Mouse (Mus musculus): ENCODE measurements around the gene Wdr20.

Wdr20 gene

GRCm38 (mm10) chr12:110819367-110819766 is 81.6 kb downstream of the Wdr20 start:
- DNase-seq (ENCODE audit: inconsistent ontology term) = no peak

- no peak for DNase-seq (ENCODE audit: inconsistent ontology term)
Measured at GRCm38 (mm10) chr12:110821787-110822186, 84.0 kb downstream of the Wdr20 start.

DNA sequence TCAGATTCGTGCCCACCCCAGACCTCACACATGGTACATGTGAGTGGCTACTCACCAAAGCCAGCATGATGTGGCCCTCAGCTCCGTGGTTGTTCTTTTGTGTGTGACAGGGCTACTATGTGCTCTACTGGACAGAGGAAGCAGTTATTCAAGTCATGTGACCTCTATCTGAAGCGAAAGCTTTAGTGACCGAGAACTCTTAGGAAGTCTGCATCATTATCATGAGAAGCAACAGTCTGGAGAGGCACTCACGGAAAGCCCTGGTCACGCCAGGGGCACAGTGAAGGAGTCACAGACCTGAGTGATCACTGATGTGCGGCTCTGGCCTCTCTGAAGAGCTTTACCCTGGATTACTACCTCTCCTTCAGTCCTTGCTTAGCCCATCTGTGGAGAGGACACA is 84.6 kb downstream of the Wdr20 start:
- no peak for DNase-seq (ENCODE audit: inconsistent ontology term)

DNA sequence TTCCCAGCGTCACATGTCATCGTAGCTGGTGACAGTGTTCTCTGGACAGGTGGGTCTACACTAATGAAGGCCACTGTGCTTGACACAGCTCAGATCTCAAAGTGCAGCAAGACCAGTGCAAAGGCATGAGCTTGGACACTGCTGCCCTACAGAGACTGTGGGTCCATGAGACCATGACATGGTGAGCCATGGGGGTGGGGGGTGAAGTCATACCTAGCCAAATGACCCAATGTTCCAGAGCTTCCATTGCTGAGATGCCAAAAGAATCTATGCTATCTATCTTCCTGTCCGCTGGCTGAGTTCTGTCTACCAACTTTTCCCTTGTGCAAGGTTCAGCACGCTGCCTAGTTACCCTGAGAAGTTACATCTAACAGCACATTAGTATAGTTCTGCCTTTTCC is 91.2 kb downstream of the Wdr20 start:
- no peak for DNase-seq (ENCODE audit: inconsistent ontology term)

DNA sequence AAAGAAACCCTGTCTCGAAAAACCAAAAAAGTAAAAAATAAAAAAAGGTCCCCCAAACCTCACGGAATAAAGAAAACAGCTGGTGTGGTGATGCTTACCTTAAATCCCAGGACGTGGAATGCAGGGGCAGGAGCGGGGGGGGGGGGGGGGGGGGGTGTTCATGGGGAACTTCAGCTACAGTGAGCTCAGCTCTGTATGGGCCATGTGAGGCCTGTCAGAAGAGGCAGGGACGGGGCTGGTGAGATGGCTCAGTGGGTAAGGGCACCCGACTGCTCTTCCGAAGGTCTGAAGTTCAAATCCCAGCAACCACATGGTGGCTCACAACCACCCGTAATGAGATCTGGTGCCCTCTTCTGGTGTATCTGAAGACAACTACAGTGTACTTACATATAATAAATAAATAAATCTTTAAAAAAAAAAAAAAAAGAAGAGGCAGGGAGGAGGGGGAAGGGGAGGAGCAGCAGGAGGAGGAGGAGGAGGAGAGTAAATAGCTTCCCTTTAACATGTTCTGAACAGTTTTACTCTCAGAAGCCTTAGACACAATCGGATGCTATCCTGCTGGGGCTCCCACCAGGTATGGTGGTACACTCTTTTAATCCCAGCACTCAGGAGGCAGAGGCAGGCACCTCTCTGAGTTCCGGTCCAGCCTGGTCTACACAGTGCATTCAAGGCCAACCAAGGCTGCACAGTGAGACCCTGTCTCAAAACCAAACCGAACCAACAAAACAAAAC is 92.7 kb downstream of the Wdr20 start:
- DNase-seq (ENCODE audit: inconsistent ontology term) = no peak

- DNase-seq (ENCODE audit: inconsistent ontology term) = no peak
Measured at GRCm38 (mm10) chr12:110835182-110835581, 97.4 kb downstream of the Wdr20 start.

- DNase-seq (ENCODE audit: inconsistent ontology term) = peak; percentile 25
Measured at GRCm38 (mm10) chr12:110836729-110837128, 99.0 kb downstream of the Wdr20 start.

DNA sequence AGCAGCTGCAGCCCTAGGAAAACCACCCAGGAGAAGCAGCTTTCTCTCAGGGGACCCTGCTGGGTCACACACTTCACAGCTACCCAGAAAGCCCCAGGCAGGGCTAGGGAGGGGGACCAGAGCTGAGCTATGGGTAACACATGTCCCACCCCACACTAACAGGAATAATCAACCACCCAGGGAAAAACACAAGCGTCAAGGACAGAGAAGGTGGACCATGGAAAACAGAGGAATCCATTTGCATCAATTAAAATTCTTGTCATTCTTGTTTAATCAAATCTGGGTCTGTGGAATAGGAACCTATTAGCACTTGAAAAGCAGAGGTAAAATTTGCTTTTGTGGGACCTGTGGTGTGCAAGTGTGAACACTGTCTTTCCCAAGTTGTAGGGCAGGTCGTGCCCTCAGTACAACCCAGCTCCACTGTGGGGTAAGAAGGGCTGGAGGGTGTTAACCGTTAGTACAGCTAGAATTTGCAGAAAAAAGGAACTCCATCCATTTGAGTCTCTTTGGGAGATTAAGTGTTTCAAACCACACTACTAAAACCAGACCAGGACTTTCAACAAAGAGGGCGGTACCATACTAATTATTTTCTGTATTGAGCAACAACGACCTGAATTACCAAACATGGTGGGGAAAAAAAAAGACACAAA is 99.6 kb downstream of the Wdr20 start:
- peak; percentile 79 for DNase-seq (ENCODE audit: inconsistent ontology term)

DNA sequence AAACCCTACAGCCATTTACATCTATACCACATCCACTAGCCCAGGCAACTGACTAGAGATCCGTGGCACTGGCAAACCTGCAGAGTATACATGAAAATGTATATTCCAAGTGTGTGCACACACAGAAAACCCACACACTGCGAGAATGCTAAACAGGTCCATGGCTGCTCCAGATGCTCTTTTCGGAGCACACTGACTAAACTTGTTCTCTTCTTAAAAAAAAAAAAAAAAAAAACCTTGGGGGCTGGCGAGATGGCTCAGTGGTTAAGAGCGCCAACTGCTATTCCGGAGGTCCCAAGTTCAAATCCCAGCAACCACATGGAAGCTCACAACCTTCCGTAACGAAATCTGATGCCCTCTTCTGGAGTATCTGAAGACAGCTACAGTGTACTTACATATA is 100.1 kb downstream of the Wdr20 start:
- DNase-seq (ENCODE audit: inconsistent ontology term) = no peak

- DNase-seq (ENCODE audit: inconsistent ontology term) = peak; percentile 90
Measured at GRCm38 (mm10) chr12:110840348-110841198, 102.8 kb downstream of the Wdr20 start, which contains the start of gene Mok. Gene Mok (minus strand): TSS chr12:110840939.

DNA sequence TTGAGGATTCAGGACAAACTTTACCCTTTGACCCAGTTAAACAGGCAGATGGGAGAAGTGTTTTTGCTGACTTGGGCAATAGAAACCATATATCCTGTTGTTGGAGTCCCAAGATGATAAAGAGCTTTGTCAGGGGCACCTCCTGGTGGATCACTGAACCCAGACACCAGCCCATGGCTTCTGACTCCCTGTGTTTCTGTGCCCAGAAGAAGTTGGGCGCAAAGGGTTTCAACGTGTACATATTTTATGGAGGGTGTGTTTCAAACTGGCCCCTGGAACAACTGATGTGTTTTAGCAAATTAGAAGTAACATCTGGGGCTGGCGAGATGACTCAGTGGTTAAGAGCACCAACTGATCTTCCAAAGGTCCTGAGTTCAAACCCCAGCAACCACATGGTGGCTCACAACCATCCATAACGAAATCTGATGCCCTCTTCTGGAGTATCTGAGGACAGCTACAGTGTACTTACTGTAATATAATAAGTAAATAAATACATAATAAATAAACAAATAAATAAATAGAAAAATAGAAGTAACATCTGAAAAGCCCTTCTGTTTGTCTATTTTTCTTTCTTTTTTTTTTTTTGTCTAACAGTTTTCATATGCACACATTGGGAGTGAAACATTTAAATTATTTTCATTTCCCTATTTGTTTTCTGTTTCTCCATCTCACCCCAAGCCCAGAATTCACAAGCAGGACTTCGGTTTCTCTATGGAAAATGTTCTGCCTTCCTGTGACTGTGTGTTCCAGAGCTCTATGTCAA is 104.2 kb downstream of the Wdr20 start:
- DNase-seq (ENCODE audit: inconsistent ontology term) = no peak

GRCm38 (mm10) chr12:110843194-110844048 is 105.7 kb downstream of the Wdr20 start:
- DNase-seq (ENCODE audit: inconsistent ontology term) = peak; percentile 82

DNA sequence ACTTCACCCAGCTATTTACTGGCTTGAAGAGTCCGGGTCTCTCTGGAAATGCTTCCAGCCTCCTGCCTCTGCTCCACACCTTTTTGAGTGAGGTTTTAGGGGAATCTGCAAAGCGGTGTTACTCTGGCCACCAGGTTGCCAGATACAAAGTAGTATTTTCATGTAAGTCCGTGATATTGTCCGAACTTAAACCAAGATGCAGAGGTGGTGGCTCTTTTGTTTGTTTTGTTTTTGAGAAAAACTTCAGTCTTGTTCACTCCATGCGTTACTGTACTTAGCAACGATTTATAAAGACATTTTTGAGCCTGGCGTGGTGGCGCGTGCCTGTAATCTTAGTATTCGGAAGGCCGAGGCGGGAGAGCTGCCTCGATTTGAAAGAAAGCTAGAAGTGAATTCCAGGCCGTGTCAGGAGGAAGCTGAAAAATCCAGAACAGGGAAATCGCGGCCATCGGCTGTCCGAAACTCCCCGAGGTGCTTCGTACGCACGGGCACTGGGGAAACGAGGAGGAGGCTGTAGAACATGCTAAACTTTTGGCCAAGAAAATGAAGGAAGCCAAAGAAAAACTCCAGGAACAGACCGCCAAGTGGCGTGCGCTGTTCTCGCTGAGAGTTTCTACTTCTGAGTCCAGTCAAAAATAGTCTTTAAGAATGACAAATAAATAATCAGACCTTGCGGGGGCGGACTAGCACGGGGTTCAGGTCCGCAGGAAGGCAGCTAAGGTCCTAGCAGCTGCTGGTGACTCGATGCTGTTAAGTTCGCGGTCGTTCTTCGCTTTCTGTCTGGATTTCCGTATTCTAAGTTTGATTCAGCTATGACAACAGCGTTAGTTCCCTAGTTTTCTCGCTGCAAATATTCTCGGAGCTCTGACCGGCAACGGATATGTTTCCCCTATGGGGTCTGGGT is 106.7 kb downstream of the Wdr20 start:
- DNase-seq (ENCODE audit: inconsistent ontology term) = no peak

GRCm38 (mm10) chr12:110845131-110845880 is 107.6 kb downstream of the Wdr20 start:
- peak; percentile 94 for DNase-seq (ENCODE audit: inconsistent ontology term)

DNA sequence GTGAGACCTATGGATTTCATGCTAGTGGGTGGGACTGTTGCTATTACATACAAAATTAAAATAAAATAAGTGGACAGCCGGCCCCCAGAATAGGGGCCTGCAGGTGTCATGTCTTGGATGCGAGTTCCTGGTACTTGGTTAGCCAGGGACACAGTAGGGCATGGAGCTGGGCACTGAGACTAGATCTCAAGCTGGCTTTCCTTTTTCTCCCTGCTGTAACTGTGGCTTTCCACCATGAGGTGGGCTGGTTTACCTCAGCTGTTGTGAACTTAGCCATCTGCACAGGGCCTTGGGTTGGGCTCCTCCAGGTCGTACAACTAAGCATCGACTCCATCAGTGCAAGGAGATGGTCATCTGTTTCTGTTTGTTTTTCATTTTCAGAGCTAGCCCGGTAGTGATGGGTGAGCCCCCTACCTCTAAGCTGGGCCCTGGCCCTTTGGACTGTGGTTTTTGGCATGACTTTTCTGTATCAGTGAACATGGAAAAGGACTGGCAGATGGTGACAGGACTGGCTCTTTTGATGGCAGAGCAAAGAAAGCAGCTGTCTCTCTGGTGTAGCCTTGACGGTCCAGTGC is 108.5 kb downstream of the Wdr20 start:
- DNase-seq (ENCODE audit: inconsistent ontology term) = no peak

GRCm38 (mm10) chr12:110850010-110850928 is 112.5 kb downstream of the Wdr20 start, which contains the start of gene Zfp839:
Gene Zfp839 (plus strand): TSS chr12:110850253.
- peak; percentile 82 for DNase-seq (ENCODE audit: inconsistent ontology term)

- no peak for DNase-seq (ENCODE audit: inconsistent ontology term)
Measured at GRCm38 (mm10) chr12:110850929-110851256, 113.1 kb downstream of the Wdr20 start.

DNA sequence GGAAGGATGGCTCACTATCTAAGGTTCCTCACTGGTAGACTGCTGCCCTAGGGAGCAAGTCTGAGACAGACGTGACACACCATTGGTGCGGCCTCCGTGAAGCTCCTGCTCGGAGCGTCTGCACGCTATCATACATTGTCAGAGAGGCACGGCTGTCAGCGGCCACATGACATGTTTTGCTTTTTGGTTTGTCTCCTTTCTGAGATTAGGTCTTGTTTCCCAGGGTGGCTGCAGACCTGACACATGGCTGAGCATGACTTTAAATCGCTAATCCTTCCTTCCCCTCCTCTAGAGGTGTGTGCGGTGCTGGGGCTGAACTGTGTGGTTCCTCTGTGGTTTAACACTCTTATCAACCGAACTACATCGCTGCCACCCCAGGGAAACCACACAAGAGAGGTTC is 113.7 kb downstream of the Wdr20 start:
- no peak for DNase-seq (ENCODE audit: inconsistent ontology term)
